Mouse (Mus musculus) hindbrain, embryonic 10.5 days (tissue): ENCODE results near the gene Slc29a1. TPM values are rescaled to one million over a fixed set of nuclear protein-coding genes. Genes with fewer than 3 reads are reported as not detected.

ENCODE experiments used
- DNase-seq: peaks from one replicate; pipeline ENCODE4 v3.0.0-alpha.2; 2017; ENCODE audit warnings: low spot score
- H3K27ac ChIP-seq: fragments of 300-500 bp; sonication (generic); 2 replicates; pipeline ENCODE4 v1.5.1; 2016; ENCODE audit warnings: mild to moderate bottlenecking, moderate library complexity
- H3K27me3 ChIP-seq: fragments of 300-500 bp; sonication (generic); 2 replicates; pipeline ENCODE4 v1.6.1; 2016; ENCODE audit warnings: mild to moderate bottlenecking; ENCODE audit not compliant: poor library complexity, insufficient read depth, severe bottlenecking
- H3K36me3 ChIP-seq: fragments of 300-500 bp; sonication (generic); 2 replicates; pipeline ENCODE4 v1.6.1; 2016; ENCODE audit warnings: mild to moderate bottlenecking, moderate library complexity
- H3K4me1 ChIP-seq: fragments of 300-500 bp; sonication (generic); replicated peaks from 2 replicates; pipeline ENCODE4 v1.6.1; 2016; ENCODE audit warnings: mild to moderate bottlenecking
- H3K4me3 ChIP-seq: fragments of 300-500 bp; sonication (generic); 2 replicates; pipeline ENCODE4 v1.5.1; 2016; ENCODE audit warnings: mild to moderate bottlenecking, moderate library complexity
- H3K9me3 ChIP-seq: fragments of 300-500 bp; sonication (generic); 2 replicates; pipeline ENCODE4 v1.6.1; 2016; ENCODE audit warnings: mild to moderate bottlenecking, moderate library complexity
- WGBS: fragments of 180-500 bp; shearing (Covaris S2); methylation state at CpG from one replicate; pipeline ENCODE4 v1.1.7; 2016; 5-methylcytosine and 5-hydroxymethylcytosine counted together
- polyA plus RNA-seq: library from polyadenylated mRNA; unstranded; fragments of >200 nt; fragmentation: Nextera tagmentation; extraction: Ambion mirVana; gene quantifications from 2 replicates; pipeline ENCODE4 v1.2.1, GENCODE M21; 2016

Gene Slc29a1
- polyA plus RNA-seq, 1 experiment from 2014 or later: 60.4 TPM

DNA sequence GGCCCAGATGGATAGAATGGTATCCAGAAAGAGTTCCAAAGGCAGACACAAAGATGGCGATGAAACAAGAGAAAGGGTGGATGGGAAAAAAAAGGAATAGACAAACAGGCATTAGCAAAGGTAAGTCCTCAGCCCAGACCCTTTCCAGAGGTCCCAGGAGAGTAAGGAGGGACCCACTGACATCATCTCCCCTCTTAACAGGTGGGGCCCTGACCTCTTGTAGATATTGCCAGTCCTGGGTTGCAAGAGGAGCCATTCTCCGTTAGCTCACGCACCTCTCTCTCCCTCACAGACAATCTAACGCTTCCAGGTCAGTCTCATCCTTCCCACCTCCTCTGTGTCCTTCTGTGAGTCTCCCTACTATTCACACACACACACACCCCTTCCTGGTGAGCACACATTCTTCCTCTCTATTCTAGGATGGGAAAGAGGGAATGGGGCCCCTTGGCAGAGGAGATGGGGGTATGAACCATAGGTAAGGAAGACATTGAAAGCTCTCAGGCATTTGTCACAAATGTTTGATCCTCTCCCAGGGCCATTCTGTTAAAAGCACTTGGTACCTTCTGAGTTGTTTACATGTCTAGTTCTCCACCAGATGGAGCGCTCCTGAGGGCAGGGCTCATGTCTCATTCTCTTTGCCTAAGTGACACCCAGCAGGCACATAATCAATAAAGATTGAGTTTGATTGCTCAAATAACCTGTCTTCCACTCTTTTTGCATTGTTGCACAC, 51.8 kb downstream of the Slc29a1 start:
- peak overlapping the region; percentile 97; the same call in 1 of the 2 replicates for H3K4me3 ChIP-seq
- H3K36me3 ChIP-seq: peaks cover 20% of the 10 kb centered on the region
- no peak for DNase-seq
- no peak overlapping the region for H3K27ac ChIP-seq
- no peaks in the 10 kb centered on the region for H3K9me3 ChIP-seq
- peaks cover 76% of the 10 kb centered on the region for H3K27me3 ChIP-seq
- peaks cover 79% of the 10 kb centered on the region for H3K4me1 ChIP-seq
- 80% methylated on average over 5 of the region's 5 CpGs for WGBS

DNA sequence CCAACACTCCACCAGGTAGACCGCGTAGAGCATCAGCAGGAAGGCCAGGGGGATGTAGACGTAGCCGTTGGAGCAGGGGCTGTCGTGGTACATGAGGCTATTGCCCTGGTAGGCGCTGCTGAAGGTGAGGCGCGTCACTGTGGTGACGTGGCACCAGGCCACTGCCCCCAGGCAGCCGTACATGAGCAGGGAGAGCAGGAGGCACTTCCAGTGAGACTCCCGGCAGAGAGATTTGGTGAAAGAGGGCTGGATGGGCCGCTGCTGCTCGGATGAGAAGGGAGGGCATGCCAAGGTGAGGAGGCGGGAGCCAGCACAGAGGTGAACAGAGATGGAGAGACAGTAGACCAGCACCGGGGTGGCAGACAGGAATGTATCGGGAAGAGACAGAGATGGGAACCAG, 52.5 kb downstream of the Slc29a1 start:
- peak overlapping the region; percentile 7; the same call in 1 of the 2 replicates for H3K4me3 ChIP-seq
- 65% methylated on average over 16 of the region's 16 CpGs for WGBS
- H3K27me3 ChIP-seq: peaks cover 83% of the 10 kb centered on the region
- peaks cover 20% of the 10 kb centered on the region for H3K36me3 ChIP-seq
- no peak overlapping the region for H3K27ac ChIP-seq
- H3K4me1 ChIP-seq: peaks cover 77% of the 10 kb centered on the region
- DNase-seq: no peak
- no peaks in the 10 kb centered on the region for H3K9me3 ChIP-seq

GRCm38 (mm10) chr17:45545278-45545961, 54.0 kb downstream of the Slc29a1 start:
- peak overlapping the region; percentile 44 for H3K4me3 ChIP-seq
- WGBS: 4% methylated on average over 74 of the region's 74 CpGs
- peaks cover 88% of the 10 kb centered on the region for H3K27me3 ChIP-seq
- H3K9me3 ChIP-seq: no peaks in the 10 kb centered on the region
- peaks cover 20% of the 10 kb centered on the region for H3K36me3 ChIP-seq
- H3K4me1 ChIP-seq: peaks cover 63% of the 10 kb centered on the region
- peak; percentile 42 for DNase-seq
- peak overlapping the region; percentile 50; the same call in 1 of the 2 replicates for H3K27ac ChIP-seq

- Histone ChIP-seq H3K27me3 (peaks cover 91% of the 10 kb centered on the region), H3K9me3 (no peaks in the 10 kb centered on the region), H3K4me1 (peaks cover 58% of the 10 kb centered on the region), H3K4me3 (peak overlapping the region; percentile 44), H3K27ac (peak overlapping the region; percentile 50; the same call in 1 of the 2 replicates), H3K36me3 (peaks cover 20% of the 10 kb centered on the region)
- DNase-seq: peak; percentile 49
- WGBS: 2% methylated on average over 46 of the region's 46 CpGs
These were observed 54.5 kb downstream of the Slc29a1 start for GRCm38 (mm10) chr17:45544873-45545277.

DNA sequence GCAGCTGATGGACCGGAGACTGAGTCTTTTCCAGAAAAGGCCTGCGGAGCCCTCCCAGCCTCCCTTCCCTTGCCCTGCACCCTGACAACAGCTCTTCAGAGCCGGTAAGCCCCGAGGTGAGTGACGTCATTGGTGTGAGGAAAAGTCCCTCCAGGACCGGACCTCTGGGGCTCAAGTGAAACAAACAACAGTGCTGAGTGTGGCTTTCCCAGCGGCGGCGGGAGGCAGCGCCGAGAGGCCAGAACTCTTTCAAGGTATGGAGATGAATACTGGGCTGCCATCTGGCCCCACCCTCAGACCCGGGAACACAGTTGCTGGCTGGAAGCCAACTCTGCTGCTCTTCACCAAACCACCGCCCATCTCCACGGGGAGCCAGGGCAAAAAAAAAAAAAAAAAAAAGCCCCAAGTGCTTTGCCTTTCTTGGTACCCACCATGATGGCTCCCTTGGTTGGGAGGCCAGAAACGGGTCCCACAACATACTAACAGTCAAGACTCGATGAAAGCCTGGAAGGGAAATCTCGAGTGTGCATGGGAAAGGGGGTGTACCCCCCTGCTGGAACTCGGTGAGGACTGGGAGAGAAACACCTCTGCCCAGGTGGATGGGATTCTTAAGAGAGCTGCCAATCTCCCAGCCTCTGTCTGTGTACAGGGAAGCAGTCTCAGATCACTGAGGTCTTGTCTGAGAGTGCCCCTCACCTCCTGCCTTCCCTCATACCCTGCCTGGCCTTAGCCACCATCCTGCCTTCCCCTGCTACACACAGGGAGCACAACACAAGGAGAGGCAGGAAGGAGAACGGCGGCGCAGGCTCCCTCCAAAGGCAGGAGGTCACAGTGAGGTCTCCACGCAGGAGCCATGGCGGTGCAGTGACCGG, 55.2 kb downstream of the Slc29a1 start:
- peak overlapping the region; percentile 50; the same call in 1 of the 2 replicates for H3K27ac ChIP-seq

DNA sequence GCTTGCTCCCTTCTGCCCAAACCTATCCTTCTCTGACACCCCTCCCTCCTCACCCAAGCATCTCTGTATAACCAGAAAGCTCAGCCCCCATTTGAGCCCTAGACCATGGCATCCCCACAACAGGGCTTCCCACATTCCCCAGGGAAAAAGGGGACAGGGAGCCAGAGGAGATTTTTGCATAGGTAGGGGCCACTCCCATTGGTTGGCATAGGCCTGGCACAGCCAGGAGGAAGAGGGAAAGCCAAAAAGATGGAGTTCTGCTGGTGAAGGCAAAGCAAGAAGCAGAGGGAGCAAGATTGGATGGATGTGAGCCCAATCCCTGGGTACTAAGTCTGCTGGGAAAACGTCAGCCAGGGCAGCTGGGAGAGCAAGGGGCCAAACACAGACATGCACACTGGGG, 56.3 kb downstream of the Slc29a1 start:
- Histone ChIP-seq H3K9me3 (no peaks in the 10 kb centered on the region), H3K27ac (no peak overlapping the region), H3K4me1 (peaks cover 41% of the 10 kb centered on the region), H3K4me3 (no peak overlapping the region), H3K36me3 (peaks cover 20% of the 10 kb centered on the region), H3K27me3 (peaks cover 99% of the 10 kb centered on the region)
- DNase-seq: no peak
- 46% methylated on average over 1 of the region's 1 CpGs for WGBS

More for the DNA sequence above, 55.2 kb downstream of the Slc29a1 start:
- Histone ChIP-seq H3K36me3 (peaks cover 20% of the 10 kb centered on the region), H3K27me3 (peaks cover 97% of the 10 kb centered on the region), H3K4me3 (peak overlapping the region; percentile 44), H3K9me3 (no peaks in the 10 kb centered on the region), H3K4me1 (peaks cover 52% of the 10 kb centered on the region)
- 3% methylated on average over 24 of the region's 24 CpGs for WGBS
- DNase-seq: peak; percentile 28

GRCm38 (mm10) chr17:45542705-45543104, 56.7 kb downstream of the Slc29a1 start:
- peaks cover 37% of the 10 kb centered on the region for H3K4me1 ChIP-seq
- no peaks in the 10 kb centered on the region for H3K9me3 ChIP-seq
- 76% methylated on average over 2 of the region's 2 CpGs for WGBS
- no peak for DNase-seq
- peaks cover 20% of the 10 kb centered on the region for H3K36me3 ChIP-seq
- no peak overlapping the region for H3K4me3 ChIP-seq
- H3K27me3 ChIP-seq: peaks cover 99% of the 10 kb centered on the region
- H3K27ac ChIP-seq: no peak overlapping the region

DNA sequence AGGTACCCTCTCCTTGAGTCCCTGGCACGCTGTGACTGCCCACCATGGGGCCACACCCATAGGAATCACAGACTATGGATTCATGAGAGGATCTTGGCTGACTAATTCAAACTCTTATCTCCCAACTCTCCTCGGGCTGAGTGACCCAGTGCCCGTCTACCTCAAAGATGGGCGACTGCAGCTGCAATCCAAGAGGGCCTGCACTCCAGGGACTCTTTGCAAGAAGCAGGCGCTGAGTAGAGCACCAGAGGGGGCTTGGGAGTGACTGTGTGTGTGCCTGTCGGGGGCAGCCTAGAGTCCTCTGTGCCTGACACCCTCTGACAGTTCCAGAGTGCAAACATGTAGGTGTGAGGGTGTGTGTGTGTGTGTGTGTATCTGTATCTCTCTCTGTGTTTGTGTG, 57.3 kb downstream of the Slc29a1 start:
- peaks cover 97% of the 10 kb centered on the region for H3K27me3 ChIP-seq
- H3K9me3 ChIP-seq: no peaks in the 10 kb centered on the region
- H3K36me3 ChIP-seq: peaks cover 20% of the 10 kb centered on the region
- DNase-seq: no peak
- WGBS: 43% methylated on average over 6 of the region's 6 CpGs
- no peak overlapping the region for H3K27ac ChIP-seq
- H3K4me1 ChIP-seq: peaks cover 33% of the 10 kb centered on the region
- no peak overlapping the region for H3K4me3 ChIP-seq

DNA sequence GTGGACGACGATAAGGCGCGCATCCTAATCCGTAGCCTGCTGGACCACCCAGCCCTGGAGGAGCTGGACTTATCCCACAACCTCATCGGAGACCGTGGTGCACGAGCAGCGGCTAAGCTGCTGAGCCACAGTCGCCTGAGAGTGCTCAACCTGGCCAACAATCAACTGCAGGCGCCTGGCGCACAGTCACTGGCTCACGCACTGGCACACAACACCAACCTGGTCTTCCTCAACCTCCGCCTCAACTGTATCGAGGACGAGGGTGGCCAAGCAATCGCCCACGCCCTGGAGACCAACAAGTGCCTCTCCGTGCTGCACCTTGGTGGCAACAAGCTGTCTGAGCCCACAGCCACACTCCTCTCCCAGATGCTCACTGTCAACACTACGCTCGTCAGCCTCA, 59.7 kb downstream of the Slc29a1 start:
- no peak overlapping the region for H3K4me3 ChIP-seq
- H3K4me1 ChIP-seq: peaks cover 15% of the 10 kb centered on the region
- no peaks in the 10 kb centered on the region for H3K9me3 ChIP-seq
- H3K36me3 ChIP-seq: peaks cover 2% of the 10 kb centered on the region
- peaks cover 97% of the 10 kb centered on the region for H3K27me3 ChIP-seq
- H3K27ac ChIP-seq: no peak overlapping the region
- DNase-seq: no peak
- 81% methylated on average over 21 of the region's 21 CpGs for WGBS

DNA sequence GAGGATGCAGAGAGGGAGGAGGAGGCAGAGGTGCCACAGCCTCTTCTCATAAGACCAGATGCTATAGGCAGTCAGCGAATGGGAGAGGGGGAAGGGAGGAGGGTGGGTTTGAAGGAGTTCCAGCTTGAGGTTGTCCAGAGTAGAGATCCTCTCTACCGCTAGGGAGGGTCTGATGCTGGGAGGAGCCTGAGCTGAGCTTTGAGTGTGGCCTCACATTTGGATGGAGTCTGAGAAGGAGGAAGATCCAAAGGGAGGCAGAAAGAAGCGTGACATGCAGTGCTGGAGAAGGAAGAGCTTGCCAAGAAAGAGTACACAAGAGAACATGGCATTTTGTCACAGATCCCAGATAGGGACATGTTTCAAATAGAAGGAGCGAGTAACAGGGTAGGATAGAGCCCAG, 61.0 kb downstream of the Slc29a1 start:
- H3K4me1 ChIP-seq: peaks cover 2% of the 10 kb centered on the region; the same call in 1 of the 2 replicates
- H3K4me3 ChIP-seq: no peak overlapping the region
- H3K9me3 ChIP-seq: no peaks in the 10 kb centered on the region
- DNase-seq: no peak
- peaks cover 94% of the 10 kb centered on the region for H3K27me3 ChIP-seq
- no peak overlapping the region for H3K27ac ChIP-seq
- 71% methylated on average over 4 of the region's 4 CpGs for WGBS
- H3K36me3 ChIP-seq: no peaks in the 10 kb centered on the region

DNA sequence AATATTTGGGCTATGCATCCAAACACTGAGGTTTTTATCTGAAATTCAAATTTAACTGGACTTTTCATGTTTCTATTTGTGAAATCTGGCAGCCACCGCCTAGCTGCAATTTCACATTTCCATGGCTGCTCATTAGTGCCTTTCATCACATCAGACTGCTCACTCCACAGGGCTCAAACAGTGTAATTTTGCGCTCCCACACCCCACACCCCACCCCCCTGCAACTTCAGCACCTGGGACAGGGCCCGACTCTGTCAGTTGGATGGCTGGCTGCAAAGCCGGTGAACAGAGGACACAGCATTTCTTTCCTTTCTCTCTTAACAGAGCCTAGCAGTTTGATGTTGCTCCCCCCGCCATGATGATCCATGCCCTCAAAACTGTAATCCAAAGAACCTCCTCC, 63.1 kb downstream of the Slc29a1 start:
- peak; percentile 37 for DNase-seq
- H3K4me1 ChIP-seq: no peaks in the 10 kb centered on the region
- no peaks in the 10 kb centered on the region for H3K9me3 ChIP-seq
- H3K27me3 ChIP-seq: peaks cover 89% of the 10 kb centered on the region
- H3K27ac ChIP-seq: no peak overlapping the region
- 20% methylated on average over 5 of the region's 5 CpGs for WGBS
- H3K4me3 ChIP-seq: no peak overlapping the region
- no peaks in the 10 kb centered on the region for H3K36me3 ChIP-seq
